ENCODE assay signal across 8 mouse cellular contexts in the genomic region with DNA sequence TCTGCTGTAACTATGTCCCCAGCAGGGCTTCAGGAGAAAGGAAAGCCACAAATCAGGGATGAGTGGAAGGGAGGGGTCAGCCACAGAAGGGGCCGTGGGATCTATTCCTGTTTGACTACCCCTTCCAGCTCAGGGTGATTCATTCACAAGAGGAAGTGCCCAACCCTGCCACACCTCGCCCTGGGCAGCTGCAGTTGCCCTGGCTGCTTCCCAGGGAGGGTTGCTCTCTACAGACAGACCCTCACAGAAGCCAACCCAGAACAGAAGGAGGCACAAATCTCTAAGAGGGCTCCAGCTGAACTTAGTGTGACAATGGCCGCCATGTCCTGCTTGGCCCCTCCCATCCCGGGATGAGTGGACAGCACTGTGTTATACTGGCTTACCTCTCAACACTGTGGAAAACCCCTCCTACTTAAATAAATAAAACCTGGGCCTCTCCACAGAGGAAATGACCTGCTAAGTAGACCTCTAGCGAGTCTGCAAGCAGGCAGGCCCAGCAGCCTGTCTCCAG. TPM values are rescaled to one million over a fixed set of nuclear protein-coding genes. Genes with fewer than 3 reads are reported as not detected.
DNase-seq lines count a peak whose midpoint lies in the region; ATAC-seq and TF ChIP-seq lines count a peak whose summit lies in the region.

No protein-coding gene starts in this region.

- H3K4me3 ChIP-seq in lung, embryonic 14.5 days (ENCODE audit: low read depth, low read length), result no peak overlapping the region
- H3K4me3 ChIP-seq in forebrain, embryonic 14.5 days (ENCODE audit: low read depth, low read length), result no peak overlapping the region

- no peak overlapping the region; the same call in 1 of the 2 replicates for H3K9ac ChIP-seq in lung, embryonic 14.5 days
- H3K9ac ChIP-seq in forebrain, embryonic 14.5 days (ENCODE audit: low read length), result no peak overlapping the region

- 35% methylated on average over 5 of the region's 5 CpGs for WGBS in lung, embryonic 14.5 days
- WGBS in forebrain, embryonic 14.5 days, result 85% methylated on average over 5 of the region's 5 CpGs

- peak overlapping the region; percentile 88 for H3K27ac ChIP-seq in lung, embryonic 14.5 days (ENCODE audit: low read depth)
- no peak overlapping the region for H3K27ac ChIP-seq in forebrain, embryonic 14.5 days (ENCODE audit: low read depth, low read length)

- intact Hi-C loops in left cerebral cortex, postnatal 10 days (cut with DNase I), result loop anchor here (5.0 to 10.0 kb wide), 2 partner anchors 116 to 223 kb away; partner anchors contain the start of gene Sfr1

- no peak for TF ChIP-seq CTCF in lung, embryonic 14.5 days (IDR thresholded peaks at IDR 0.05; ENCODE audit: low read depth)

- no peak overlapping the region for H3K4me2 ChIP-seq in lung, embryonic 14.5 days
- H3K4me2 ChIP-seq in forebrain, embryonic 14.5 days (ENCODE audit: low read length), result no peak overlapping the region

- DNase-seq in 3T3-L1 (ENCODE audit: low read depth, low spot score), result peak; percentile 87
- DNase-seq in B cell, adult 2 months, result peak; percentile 25 to 35
- peak; percentile 45 for DNase-seq in lung, embryonic 14.5 days
- DNase-seq in left cerebral cortex, postnatal 10 days (ENCODE audit: extremely low spot score in 1 of 2, low spot score in 2 of 2), result no peak
- DNase-seq in adrenal gland, postnatal 14 days, result no peak
- DNase-seq in right cerebral cortex, adult 18-20 months, result no peak
- no peak for DNase-seq in forebrain, embryonic 14.5 days (ENCODE audit: low spot score)

- peak; percentile 21 to 44; a peak in 2 of 4 replicates for ATAC-seq in hematopoietic stem cell, adult 5-6 weeks (replicated peaks in 1 of 2; ENCODE audit: insufficient read depth in 1 of 2, low FRiP score in 2 of 2, low TSS enrichment in 1 of 2, low read depth in 1 of 2, poor library complexity in 2 of 2, severe bottlenecking in 2 of 2)
- ATAC-seq in lung, embryonic 14.5 days (ENCODE audit: insufficient read depth), result peak; percentile 32; the same call in 1 of the 2 replicates
- no peak for ATAC-seq in forebrain, embryonic 14.5 days

- H3K9me3 ChIP-seq in lung, embryonic 14.5 days (ENCODE audit: low read depth, low read length), result no peaks in the 10 kb centered on the region
- no peaks in the 10 kb centered on the region for H3K9me3 ChIP-seq in forebrain, embryonic 14.5 days (replicated peaks; ENCODE audit: control insufficient read depth, low read length)

- H3K27me3 ChIP-seq in lung, embryonic 14.5 days (ENCODE audit: insufficient read depth, low read length), result no peaks in the 10 kb centered on the region
- no peaks in the 10 kb centered on the region for H3K27me3 ChIP-seq in forebrain, embryonic 14.5 days (replicated peaks; ENCODE audit: control insufficient read depth, insufficient read depth, low read length)

- peaks cover 28% of the 10 kb centered on the region; the same call in 1 of the 2 replicates for H3K36me3 ChIP-seq in lung, embryonic 14.5 days (ENCODE audit: insufficient read depth)
- peaks cover 19% of the 10 kb centered on the region; the same call in 1 of the 2 replicates for H3K36me3 ChIP-seq in forebrain, embryonic 14.5 days (ENCODE audit: control insufficient read depth, insufficient read depth, low read length)

- H3K4me1 ChIP-seq in lung, embryonic 14.5 days (ENCODE audit: insufficient read depth), result peaks cover 15% of the 10 kb centered on the region
- peaks cover 3% of the 10 kb centered on the region; the same call in 1 of the 2 replicates for H3K4me1 ChIP-seq in forebrain, embryonic 14.5 days (ENCODE audit: control insufficient read depth, insufficient read depth, low read length)

RNA-seq across cellular contexts. Expression of gene Stn1, which starts 28.5 kb away (rescaled TPM):
- total RNA-seq in hematopoietic stem cell, adult 5-6 weeks (2017), result 17.1 and 19.8 TPM in 2 replicates
- polyA plus RNA-seq in lung, embryonic 14.5 days (2014; fragmentation: Nextera tagmentation; extraction: Ambion mirVana), result 55.5 and 65.5 TPM in 2 replicates
- 10 to 100 TPM; 33.9 to 39.4 TPM for total RNA-seq in left cerebral cortex, postnatal 10 days (2021)
- 15.3 and 16.1 TPM in 2 replicates for total RNA-seq in adrenal gland, postnatal 14 days (2021)
- 39.0 and 41.6 TPM in 2 replicates for polyA plus RNA-seq in forebrain, embryonic 14.5 days (2014; fragmentation: Nextera tagmentation; extraction: Ambion mirVana)

RNA-seq across cellular contexts. Expression of gene Sh3pxd2a, which starts 44.6 kb away (rescaled TPM):
- total RNA-seq in hematopoietic stem cell, adult 5-6 weeks (2017), result 4.0 and 4.2 TPM in 2 replicates
- 10.2 and 12.0 TPM in 2 replicates for polyA plus RNA-seq in lung, embryonic 14.5 days (2014; fragmentation: Nextera tagmentation; extraction: Ambion mirVana)
- total RNA-seq in left cerebral cortex, postnatal 10 days (2021), result 10 to 100 TPM; 22.8 to 23.4 TPM
- 107 and 136 TPM in 2 replicates for total RNA-seq in adrenal gland, postnatal 14 days (2021)
- 3.0 and 3.4 TPM in 2 replicates for polyA plus RNA-seq in forebrain, embryonic 14.5 days (2014; fragmentation: Nextera tagmentation; extraction: Ambion mirVana)

Comparison
In these comparisons a context has a peak if more than half of its experiments do, and no peak if none do; other contexts are left out.
1. DNase-seq: peak in 3T3-L1 (single experiment), B cell, adult 2 months (2 of 2) and lung, embryonic 14.5 days (single experiment); none in left cerebral cortex, postnatal 10 days (0 of 2), adrenal gland, postnatal 14 days (single experiment), right cerebral cortex, adult 18-20 months (single experiment) and forebrain, embryonic 14.5 days (single experiment).